Mouse (Mus musculus) spleen, postnatal 36 days (tissue): ENCODE measurements at regions not wholly inside any gene's neighbourhood (a gene's known extent, or its start where the extent isn't known, plus 50 kb on each side); places are given as distances from the start of the nearest gene placed in this dataset.
"Not testable (repeated sequence)": the region's sequence is repeated elsewhere in the genome, so short reads cannot be mapped to it uniquely, and the experiment has no call there.

ENCODE experiments used
- DNase-seq, 2 experiments: peaks; one replicate each; pipeline ENCODE4 v3.0.0; 2022; ENCODE audit warnings: low spot score in 2 of 2, mixed read lengths in 1 of 2

DNA sequence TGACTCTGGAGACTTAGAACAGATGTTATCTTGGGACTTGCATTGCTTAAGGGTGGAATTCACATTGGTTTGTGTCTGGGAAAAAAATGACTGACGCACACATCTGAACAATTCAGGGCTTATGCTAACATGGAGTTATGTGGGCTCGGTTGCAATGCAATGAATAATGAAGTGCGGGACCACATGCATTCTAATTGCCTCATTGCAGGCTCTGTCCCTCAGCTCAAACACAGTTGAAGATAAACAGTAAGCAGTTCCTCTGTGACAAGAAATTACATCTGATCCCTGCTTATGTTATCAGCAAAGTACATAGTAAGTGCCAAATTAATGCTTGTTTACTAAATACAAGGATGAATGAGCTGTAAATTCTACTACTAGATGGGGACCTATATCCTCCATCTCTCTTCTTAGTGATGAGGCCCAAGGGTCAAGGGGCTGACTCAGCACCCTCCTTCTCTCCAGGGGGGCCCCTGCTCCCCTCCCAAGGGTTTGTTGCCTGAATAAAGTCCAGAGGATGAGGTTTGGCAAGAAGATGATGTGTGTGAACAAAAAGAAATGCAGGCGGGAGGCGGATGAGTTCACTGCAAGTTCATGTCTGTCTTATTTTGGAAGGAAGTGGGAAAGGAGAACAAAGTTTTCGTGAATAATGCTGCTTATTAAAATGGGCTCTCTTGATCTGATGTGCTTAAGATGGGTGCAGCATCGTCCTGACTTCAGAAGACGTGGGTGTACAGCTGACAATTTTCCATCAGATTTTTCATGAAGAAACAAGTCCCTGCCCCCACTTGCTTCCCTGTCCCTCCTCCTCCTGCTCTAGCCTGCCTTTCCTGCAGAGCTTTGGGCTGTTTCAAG is 533.1 kb downstream of the Shisa9 start:
- no peak for DNase-seq

DNA sequence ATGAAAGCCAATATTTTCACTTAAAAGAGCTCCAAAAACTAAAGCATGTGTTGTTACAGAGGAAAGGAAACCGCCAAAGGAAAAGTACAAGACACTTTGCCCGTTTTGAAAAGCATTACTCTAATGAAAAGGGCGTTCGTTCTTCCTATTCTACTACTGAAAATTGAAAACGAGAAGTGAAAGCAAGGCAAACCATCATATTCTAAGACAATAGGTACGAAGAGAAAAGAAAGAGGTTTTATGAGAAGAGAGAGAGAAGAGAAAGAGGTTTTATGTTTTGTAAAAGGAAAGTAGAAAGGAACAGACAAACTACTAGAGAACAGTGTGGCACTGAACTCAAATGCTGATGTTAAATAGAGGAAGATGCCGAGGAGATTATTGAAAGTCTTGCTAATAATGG is 534.4 kb downstream of the Shisa9 start:
- no peak for DNase-seq

DNA sequence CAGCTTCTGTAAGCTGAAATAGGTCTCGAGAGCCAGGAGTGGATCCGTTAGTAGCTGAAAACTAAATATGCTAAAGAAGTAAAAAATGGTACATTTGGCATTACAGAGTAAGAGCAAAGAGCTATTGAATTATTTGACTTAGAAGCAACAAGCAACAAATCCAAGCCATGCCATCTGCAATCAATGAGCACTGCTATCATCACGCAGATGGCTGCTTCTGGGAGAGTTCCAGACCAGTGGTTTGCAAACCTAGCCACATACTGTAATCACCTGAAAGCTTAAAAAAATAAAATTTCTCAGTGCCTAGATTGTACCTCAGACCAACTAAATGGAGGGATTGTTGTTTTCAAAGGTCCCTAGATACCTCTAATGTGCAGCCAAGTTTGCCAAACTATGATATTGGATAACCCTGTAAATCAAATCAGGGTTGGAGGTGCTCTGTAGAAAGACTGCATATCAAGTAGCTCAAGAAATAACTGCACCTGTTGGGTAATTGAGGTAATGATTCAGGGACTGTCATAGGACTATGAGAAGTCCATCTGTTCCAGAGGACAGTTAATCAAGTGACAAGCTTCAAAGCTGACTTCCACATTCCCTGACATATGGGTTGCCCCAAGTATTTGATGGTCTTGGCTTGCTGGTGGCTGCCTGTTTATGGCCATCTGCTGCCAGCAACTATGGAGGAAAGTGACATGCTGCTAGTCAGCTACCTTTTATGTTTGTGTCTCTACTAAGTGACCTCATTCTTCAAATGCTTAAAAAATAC is 538.0 kb downstream of the Shisa9 start:
- DNase-seq: no peak

DNA sequence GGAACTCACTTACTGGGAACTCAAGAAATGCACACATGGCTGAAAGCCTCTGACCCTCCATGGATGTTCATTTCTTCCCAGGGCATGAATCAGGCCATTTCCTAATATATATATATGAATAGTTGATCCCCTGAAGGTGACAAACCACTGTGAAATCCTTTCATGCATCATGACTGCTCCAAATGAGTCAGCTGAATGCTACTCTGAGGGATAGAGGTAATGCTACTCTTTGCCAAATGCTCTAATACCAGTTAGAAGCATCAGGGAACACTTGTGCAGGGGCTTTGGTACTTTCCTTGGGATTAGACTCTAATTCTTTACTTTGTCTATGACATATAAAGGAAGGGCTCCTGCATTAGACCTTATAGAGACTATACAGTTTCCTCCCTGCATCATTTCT is 561.0 kb upstream of the Ercc4 start:
- DNase-seq: no peak

DNA sequence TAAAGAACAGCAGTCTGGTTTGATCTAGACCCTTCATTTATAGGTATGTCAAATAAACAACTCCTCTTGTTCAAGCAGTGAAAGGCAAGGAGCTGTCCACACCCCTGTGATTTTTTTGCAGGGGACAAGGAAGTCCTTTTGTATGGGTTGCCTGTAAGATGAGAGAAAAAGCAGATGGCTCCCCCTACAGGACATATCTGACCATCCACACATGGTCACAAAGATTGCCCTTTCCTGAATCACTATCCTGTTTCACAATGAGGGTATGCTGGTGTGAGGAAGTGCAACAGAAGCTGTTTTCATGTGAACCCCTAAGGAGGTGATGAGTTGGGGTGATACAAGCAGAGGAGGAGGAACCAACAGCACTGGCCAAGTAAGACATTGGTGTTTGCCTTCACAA is 520.6 kb upstream of the Ercc4 start:
- no peak for DNase-seq

DNA sequence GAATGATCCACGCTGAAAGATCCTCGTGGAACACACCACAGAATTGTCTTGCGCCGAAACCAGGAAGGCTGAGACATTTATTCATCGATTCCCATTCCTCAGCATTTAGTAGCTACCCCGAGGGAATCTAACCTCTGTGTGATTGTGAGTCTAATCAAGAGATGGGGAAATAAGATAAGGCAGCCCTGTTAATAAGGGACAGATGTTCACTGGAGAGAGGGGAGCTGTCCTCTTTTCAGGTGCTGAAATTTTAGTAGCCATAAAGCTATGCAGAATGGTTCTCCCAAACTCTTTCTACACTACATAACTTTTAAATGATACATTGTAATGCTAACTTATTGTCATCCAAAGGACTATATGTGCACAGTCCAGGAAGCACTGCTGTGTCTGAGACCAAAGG is 501.2 kb upstream of the Ercc4 start:
- DNase-seq: no peak

DNA sequence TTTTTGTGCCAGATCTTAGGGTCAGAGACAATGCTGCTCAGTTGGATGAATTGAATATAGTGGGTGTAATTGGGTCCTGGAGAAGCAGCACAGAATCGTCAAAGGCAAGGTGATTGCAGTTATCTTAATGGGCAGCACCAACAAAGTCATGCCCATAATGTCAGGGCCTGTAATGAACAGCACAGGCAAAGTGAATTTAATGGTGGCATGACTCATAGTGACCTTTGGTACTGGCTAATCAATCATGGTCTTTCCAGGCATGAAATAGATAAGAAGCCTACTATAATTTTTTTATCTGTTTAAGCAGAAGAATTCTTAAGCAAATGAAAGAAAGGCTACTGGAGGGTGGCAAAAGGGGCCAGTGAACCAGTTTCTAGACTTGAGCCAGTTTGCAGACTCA is 498.4 kb upstream of the Ercc4 start:
- no peak for DNase-seq

DNA sequence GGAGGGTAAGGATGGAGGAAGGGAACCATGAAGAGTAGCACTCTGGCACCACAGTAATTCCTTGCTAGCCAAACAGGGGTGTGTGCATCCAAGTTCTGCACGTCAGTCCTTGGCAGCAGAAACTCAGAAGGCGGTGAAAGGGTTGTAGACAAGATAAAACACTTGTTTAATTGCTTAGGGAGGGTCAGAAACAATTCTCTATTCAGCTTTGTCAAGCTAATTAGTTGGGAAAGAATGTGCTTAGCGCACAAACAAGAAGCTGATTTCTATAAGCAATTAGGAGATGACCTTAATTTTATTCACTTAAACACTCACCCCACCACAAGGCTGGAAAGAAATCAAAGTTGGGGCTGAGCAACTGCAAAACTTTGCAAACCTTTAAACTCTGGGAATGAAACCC is 491.7 kb upstream of the Ercc4 start:
- no peak for DNase-seq

DNA sequence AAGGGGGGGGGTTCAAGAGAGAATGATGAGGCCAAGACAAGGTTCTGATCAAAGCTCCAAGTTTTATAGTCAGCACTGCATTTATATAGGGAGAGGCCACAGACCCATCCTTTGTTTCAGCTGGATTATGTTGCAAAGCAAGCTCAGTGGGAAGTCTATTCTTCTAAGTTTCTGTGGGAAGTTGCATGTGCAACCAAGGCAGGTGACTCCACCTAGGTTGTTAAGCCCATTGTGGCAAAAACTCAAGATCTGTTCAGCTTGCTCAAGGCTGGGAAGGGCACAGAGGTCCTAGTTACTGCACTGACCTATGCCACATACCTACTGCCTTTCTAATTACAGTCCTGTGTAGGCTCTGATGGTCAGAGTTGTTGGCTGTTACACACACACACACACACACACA is 477.0 kb upstream of the Ercc4 start:
- DNase-seq: no peak

DNA sequence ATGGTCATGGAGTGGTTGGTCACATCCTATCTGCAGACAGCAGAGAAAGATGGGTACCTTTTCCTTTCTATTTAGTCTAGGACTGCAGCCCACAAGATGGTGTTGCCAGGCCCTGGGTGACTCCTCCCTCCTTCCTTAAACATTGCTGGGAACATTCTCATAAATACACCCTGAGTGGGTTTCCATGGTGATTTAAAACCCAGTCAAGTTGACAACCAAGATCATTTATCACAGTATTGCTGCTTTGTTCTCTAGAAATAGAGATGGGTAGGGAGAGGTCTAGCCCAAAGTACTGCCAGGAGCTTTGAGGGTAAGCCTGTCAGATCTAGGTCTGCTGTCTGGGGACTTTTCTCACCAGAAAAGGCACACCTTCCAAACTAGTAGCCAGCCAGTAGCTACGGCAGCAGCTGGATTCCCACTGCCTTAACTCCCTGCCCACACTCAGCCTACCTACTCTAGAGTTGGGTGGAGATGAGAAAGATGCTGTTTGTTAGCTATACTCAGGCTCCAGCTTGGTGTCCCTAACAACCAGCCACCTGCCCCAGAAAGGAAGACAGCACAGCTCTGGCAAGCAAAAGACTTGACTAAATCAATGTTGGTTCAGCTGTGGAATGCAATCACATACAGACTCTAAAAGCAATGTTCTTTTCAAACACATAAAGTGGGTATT is 470.4 kb upstream of the Ercc4 start:
- DNase-seq: no peak

DNA sequence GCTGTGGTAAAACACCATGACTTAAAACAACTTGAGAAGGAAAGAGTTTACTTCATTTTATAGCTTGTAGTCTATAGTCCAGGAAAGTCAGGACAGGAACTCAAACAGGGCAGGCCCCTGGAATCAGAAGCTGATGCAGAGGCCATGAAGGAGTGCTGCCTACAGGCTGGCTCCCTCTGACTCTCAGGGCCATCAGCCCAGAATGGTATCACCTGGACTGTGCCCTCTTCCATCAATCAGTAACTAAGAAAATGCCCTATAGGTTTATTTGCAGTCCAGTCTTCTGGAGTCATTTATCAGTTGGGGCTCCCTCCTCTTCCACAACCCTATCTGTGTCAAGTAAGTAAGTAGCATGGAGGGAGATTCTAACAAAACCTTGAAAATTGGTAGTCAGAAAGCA is 466.4 kb upstream of the Ercc4 start:
- DNase-seq: no peak

DNA sequence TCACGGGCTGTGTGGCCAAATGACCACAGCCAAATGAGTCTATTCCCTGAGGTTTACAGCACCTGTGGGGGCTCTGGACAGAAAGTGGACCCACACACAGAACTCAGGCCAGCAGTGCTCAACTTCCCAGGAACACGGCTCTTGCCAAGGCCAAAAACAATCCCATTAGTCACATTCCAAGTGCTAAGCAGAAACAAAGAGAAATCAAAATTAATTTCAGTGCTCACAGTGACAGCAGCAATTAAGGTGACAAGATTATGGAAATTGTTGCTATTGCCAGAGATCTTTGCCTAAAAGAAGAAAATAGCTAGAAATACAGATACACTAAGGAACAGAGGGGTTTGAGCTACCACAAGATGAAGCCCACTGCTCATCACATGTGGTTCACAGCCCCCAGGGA is 464.9 kb upstream of the Ercc4 start:
- no peak for DNase-seq

DNA sequence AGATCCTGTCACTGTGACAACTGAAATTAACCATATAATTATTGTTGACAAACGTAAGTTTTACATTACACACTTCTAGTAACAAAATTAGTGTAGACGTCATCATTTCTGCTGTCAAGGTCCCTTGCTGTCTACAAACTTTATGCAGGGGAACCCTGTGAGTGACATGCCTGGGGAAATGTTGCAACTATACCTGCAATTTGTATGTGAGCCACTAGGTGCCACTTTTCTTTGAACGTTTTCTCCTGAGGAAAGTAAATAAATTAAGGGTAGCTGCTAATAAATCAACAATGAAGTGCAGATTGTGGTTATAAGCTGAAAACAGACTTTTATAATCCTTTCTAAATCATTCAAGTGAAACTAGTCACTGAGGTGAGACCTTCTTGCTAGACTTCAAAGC is 457.3 kb upstream of the Ercc4 start:
- no peak for DNase-seq

DNA sequence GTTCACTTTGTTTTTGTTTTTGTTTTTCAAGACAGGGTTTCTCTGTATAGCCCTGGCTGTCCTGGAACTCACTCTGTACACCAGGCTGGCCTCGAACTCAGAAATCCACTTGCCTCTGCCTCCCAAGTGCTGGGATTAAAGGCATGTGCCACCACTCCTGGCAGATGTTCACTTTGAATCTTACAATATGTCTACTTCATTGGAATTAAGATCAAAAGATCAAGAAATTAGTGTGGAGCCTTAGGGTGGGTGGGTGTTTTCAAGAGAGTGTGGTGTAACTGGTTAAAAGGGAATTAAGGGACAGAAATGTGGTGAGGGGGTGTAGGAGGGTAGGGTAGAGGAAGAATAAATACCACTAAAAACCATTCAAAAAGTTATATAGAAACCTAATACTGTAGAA is 435.8 kb upstream of the Ercc4 start:
- DNase-seq: not testable (repeated sequence)

DNA sequence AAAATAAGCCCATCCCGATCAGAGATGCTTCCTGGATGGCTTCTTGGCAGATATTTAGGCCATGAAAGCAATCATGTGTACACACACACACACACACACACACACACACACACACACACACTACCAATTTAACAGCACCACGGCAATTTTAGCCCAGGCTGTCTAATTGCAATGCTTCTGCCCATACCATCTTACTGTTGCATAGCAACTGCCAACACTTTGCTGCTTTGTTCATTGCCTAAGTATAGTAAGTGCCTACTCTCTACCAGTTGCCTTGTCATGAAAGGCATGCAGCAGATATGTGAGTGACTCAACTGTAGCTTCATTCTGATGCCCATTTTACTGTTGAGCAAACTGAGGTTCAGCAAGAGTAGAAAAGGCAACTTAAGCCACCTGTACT is 428.0 kb upstream of the Ercc4 start:
- no peak for DNase-seq

DNA sequence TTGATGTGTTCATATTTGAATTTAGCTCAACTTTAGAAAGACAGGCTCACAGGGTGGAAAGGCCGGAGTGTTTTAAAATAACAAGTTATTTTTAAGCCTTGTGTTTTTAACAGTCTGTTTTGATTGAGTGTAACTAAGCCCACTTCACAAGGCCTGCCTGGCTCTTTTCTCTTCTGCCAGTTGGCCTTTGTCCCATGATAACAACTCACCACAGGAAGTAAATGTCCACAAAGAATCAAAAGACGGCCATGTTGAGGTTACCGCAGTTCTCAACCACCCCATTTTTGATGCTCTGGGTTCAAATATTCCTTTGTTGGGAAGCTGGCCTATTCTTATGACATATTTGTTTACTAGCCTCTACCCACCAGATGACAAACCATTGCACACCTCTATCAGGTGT is 423.7 kb upstream of the Ercc4 start:
- no peak for DNase-seq

DNA sequence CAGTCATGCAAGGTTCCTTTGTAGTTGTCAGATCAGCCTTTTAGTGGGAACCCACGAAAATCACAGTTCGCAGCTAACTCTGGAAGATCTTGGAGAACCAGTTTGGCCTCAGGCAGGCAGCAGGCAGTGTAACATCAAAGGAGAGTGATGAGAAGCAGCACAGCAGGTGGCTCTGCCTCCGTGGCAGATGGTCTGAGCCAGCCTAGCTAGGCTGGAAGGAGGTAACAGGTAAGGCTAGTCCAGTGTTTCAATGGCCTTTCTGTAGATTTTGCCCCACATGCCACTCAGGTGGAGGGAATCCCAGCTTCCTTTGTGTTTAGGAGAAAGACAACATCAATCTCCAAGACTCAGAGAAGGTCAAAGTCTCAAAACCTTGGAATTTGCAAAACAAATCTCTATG is 417.7 kb upstream of the Ercc4 start:
- DNase-seq: no peak

DNA sequence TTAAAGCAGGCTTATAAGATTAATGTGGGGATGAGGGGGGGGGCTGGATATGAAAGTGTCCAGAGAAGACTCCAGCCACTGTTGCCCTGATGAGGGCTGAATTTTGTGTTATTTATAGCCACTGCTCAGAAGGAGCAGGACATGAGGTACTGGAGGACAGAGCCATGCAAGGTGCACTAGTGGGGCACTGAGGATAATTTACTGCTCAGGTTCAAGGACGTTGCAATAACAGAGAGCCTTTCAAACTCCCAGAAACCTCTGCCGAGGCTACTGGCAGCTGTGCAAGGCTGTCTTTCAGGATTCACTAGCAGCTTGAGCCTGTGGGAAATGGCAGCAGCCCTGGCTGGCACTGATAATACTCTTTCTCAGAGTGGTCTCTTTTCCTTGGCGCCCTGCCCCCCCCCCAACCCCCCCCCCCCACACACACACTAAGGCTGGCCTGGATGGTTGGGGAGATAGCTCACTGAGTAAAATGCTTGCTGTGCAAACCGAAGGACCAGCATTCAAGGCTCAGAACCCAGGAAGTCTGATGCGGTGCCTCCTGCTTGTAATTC is 416.7 kb upstream of the Ercc4 start:
- no peak for DNase-seq

DNA sequence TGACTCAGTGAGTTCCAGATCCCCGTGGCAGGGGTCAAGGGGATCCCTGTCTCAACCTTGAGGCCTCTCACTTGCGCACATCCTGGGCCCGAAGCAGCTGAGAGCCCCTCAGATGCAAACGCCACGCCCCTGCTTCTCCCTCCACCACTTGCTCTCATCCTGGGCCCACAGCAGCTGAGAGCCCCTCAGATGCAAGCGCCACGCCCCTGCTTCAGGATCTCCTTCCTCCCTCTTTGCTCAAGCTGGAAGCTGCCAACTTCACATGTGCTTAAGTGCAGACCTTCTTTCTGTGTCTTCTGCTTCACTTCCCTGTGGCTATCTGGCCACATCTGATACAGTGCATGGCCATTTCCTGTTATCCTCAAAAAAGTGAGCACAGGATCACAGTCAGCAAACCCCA is 416.1 kb upstream of the Ercc4 start:
- DNase-seq: no peak

DNA sequence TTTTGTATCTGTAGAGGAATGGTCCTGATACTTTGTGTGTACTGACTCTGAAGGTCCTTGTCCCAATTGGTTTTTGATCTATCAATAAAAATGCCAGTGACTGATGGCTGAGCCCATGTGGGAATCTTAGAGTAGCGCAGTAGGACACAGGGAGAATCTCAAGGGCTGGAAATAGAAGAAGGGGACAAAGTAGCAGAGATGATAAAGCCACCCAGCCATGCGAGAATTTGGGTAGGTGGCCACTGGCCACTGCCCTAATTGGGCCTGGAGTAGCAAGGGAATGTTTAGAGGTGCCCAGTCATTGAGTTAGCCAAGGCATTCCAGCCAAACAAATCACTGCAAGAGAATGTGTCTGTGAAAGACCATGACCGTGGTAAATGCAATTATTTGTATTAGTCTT is 414.8 kb upstream of the Ercc4 start:
- DNase-seq: no peak

DNA sequence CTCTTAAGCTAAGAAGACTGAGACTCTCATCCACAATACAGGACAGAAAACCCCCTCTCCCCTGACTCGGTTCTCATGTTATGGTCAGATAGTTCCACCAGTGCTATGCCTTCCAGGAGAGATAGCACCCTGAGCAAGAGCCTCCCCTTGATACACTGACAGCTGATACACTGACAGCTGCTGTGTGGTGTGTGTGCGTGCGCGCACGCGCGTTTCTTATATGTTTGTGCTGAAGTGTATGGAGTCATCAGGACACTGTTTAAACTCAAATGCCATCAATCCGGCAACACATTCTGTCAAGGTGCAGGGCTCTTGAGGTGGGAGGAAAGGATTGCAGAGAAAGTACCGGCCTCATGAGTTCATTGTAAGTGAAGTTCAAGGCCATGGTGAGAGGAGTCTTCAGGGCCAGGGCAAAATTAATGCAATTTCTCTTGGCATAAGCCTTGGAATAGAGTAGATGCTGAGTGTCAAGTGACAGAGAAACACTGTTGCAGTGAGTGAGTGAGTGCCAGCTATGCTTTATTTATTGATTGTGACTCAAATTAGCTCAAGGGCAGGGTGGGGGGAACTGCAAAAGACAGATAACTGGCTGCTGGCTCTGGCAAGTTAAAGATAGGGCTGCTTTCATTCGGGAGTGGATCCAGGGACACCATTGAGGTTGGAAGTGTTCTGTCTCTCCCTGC is 412.4 kb upstream of the Ercc4 start:
- no peak for DNase-seq

DNA sequence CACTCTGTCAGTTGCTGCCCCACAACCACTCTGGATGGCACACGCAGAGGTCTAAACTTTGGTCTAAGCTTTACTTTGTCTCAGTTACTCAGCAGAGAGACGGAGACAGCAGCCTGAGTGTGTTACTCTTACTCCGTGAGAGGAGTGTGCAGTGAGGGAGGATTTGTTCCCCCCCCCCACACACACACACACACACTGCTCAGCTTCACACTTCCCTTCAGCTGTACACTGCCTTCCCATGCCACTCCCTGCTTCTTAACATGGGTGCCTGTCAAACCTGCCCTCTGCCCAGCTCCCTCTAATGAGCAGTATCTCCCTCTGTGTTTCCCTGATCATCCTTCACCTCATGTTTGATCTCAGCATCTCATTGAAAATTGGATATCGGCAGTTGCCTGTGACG is 409.9 kb upstream of the Ercc4 start:
- no peak for DNase-seq
